Mouse (Mus musculus) ES-E14 (cell line): ENCODE data around the gene Fancd2.

Experiments used
- CHD2 ChIP-seq: IDR thresholded peaks from 2 replicates; pipeline ENCODE4 v1.6.1; 2014; ENCODE audit warnings: mild to moderate bottlenecking, low read depth, low read length, inconsistent platforms
- HCFC1 ChIP-seq: IDR thresholded peaks from 2 replicates; pipeline ENCODE4 v1.6.1; 2012; ENCODE audit warnings: low read length, inconsistent platforms, borderline replicate concordance; ENCODE audit not compliant: insufficient read depth

- TF ChIP-seq CHD2 (no peak), HCFC1 (no peak)
Observed at GRCm38 (mm10) chr6:113605224-113605545, 73.7 kb downstream of the Fancd2 start.
